Mouse (Mus musculus): ENCODE measurements around the gene Tyw3.

GRCm38 (mm10) chr3:154596488-154596933 is 393 bp downstream of the Tyw3 start, which contains the start of gene Cryz:
- peak; percentile 88 for TF ChIP-seq CTCF (IDR thresholded peaks at IDR 0.05)
- no peak; the same call in 1 of the 2 replicates for TF ChIP-seq EP300 (IDR thresholded peaks at IDR 0.05; ENCODE audit: insufficient read depth, low read depth, low read length)

Measured in heart, adult 2 months (tissue).